Mouse (Mus musculus): ENCODE data around the gene Nup93. TPM values are rescaled to one million over a fixed set of nuclear protein-coding genes. Genes with fewer than 3 reads are reported as not detected.

Nup93 gene
- total and polyA plus RNA-seq, 3 experiments = 46.0 to 99.6 (median 88.3) TPM

DNA sequence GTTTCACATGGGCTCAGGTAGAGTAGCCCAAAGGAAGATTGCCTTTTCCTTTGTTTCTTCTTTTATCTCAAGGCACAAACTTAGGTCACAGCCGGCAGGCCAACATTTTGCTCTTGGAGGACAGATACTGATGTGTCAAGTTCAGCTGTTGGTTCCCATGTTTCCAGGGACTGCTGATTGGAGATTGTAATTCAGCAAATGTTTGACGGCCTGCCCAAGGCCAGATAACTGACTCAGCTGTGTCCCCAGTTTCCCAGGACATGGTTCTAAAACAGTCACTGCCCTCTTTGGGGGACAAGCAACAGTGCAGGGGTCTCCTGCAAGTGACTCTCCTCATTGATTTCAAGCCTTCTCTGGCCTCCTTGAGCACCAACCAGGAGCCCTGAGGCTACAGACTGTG, 105.7 kb downstream of the Nup93 start:
- H3K4me3 ChIP-seq (replicated peaks in 1 of 3; ENCODE audit: low read depth in 2 of 3, low read length in 2 of 3, poor library complexity in 1 of 3) = no peak overlapping the region
- H3K4me1 ChIP-seq (ENCODE audit: control insufficient read depth in 1 of 2, insufficient read depth in 2 of 2) = peaks cover 2 to 14% of the 10 kb centered on the region in 2 experiments; a peak in 3 of 4 replicates
- H3K36me3 ChIP-seq (replicated peaks in 1 of 2; ENCODE audit: control insufficient read depth in 1 of 2, insufficient read depth in 1 of 2, low read length in 1 of 2) = peaks cover 4 to 71% of the 10 kb centered on the region in 2 experiments
- no peak overlapping the region for H3K4me2 ChIP-seq (ENCODE audit: insufficient read depth, low read depth, poor library complexity, severe bottlenecking)
- H3K27me3 ChIP-seq (replicated peaks) = no peaks in the 10 kb centered on the region
- in situ Hi-C loops (cut with MboI; ENCODE audit: low pct_ligation_motif_present, low pct_unique_long_range_greater_than_20kb, low sequenced_read_pairs) = no loop called here
- H3K79me2 ChIP-seq (replicated peaks; ENCODE audit: control insufficient read depth, extremely low read depth, insufficient read depth, poor library complexity, severe bottlenecking) = no peaks in the 10 kb centered on the region
- H3K27ac ChIP-seq (ENCODE audit: insufficient read depth, low read depth) = no peak overlapping the region
- TF ChIP-seq ZKSCAN1 (IDR thresholded peaks at IDR 0.05; ENCODE audit: borderline replicate concordance, low read depth, low read length) (no peak), POLR2AphosphoS2 (IDR thresholded peaks at IDR 0.05; ENCODE audit: low read depth, low read length) (no peak), CHD1 (IDR thresholded peaks at IDR 0.05; ENCODE audit: low read depth, low read length) (no peak), POLR2A (IDR thresholded peaks at IDR 0.05; ENCODE audit: low read depth, low read length) (no peak), ZNF384 (IDR thresholded peaks at IDR 0.05; ENCODE audit: low read depth, low read length) (no peak), E2F4 (IDR thresholded peaks at IDR 0.05; ENCODE audit: insufficient replicate concordance, low read depth, low read length) (no peak), MAZ (IDR thresholded peaks at IDR 0.05; ENCODE audit: low read depth, low read length) (no peak), TBP (conservative IDR thresholded peaks at IDR 0.05; ENCODE audit: low read depth, low read length) (no peak), ETS1 (conservative IDR thresholded peaks at IDR 0.05; ENCODE audit: low read depth, low read length) (no peak), MAFK (IDR thresholded peaks at IDR 0.05; ENCODE audit: insufficient replicate concordance, low read length) (no peak), USF1 (IDR thresholded peaks at IDR 0.05; ENCODE audit: low read depth, low read length) (no peak)
- dilution Hi-C loops (cut with MboI; ENCODE audit: extremely low pct_ligation_motif_present, extremely low pct_unique_long_range_greater_than_20kb, low sequenced_read_pairs) = no loop called here
- no peak for DNase-seq (ENCODE audit: extremely low read depth)
- no peaks in the 10 kb centered on the region for H3K9me3 ChIP-seq (replicated peaks; ENCODE audit: low read length)
- H3K9ac ChIP-seq (ENCODE audit: insufficient read depth, low read depth) = no peak overlapping the region

DNA sequence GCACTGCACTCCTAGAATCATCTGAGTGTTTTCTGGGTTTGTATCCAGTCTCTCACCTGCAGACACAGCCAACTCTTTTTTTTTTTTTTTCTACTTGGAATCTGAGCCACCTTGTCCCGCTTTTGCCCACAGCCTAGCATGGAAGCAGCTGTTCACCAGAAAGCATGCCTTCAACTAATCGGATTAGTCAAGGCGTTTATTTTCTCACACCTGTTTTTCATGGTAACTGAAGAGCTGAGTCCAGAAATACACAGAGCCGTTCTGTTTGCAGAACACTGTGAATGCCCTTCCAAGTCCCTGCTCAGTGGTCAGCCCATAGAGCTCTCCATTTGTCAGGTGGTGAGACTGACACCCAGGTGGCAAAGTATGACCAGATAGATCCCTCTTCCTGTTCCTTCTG, 107.7 kb downstream of the Nup93 start:
- in situ Hi-C loops (cut with MboI; ENCODE audit: low pct_ligation_motif_present, low pct_unique_long_range_greater_than_20kb, low sequenced_read_pairs) (no loop called here), dilution Hi-C loops (cut with MboI; ENCODE audit: extremely low pct_ligation_motif_present, extremely low pct_unique_long_range_greater_than_20kb, low sequenced_read_pairs) (no loop called here)
- Histone ChIP-seq H3K4me3 (replicated peaks in 1 of 3; ENCODE audit: low read depth in 2 of 3, low read length in 2 of 3, poor library complexity in 1 of 3) (no peak overlapping the region), H3K36me3 (replicated peaks in 1 of 2; ENCODE audit: control insufficient read depth in 1 of 2, insufficient read depth in 1 of 2, low read length in 1 of 2) (peaks cover 0 to 53% of the 10 kb centered on the region in 2 experiments), H3K79me2 (replicated peaks; ENCODE audit: control insufficient read depth, extremely low read depth, insufficient read depth, poor library complexity, severe bottlenecking) (no peaks in the 10 kb centered on the region), H3K27ac (ENCODE audit: insufficient read depth, low read depth) (no peak overlapping the region), H3K9me3 (replicated peaks; ENCODE audit: low read length) (no peaks in the 10 kb centered on the region), H3K27me3 (replicated peaks) (no peaks in the 10 kb centered on the region), H3K4me2 (ENCODE audit: insufficient read depth, low read depth, poor library complexity, severe bottlenecking) (no peak overlapping the region), H3K9ac (ENCODE audit: insufficient read depth, low read depth) (no peak overlapping the region), H3K4me1 (ENCODE audit: control insufficient read depth in 1 of 2, insufficient read depth in 2 of 2) (peaks cover 2 to 19% of the 10 kb centered on the region in 2 experiments; a peak in 3 of 4 replicates)
- no peak for DNase-seq (ENCODE audit: extremely low read depth)
- TF ChIP-seq IRF4 (IDR thresholded peaks at IDR 0.05; ENCODE audit: low read depth, low read length) (no peak), TCF12 (IDR thresholded peaks at IDR 0.05; ENCODE audit: low read depth, low read length) (no peak), NELFE (IDR thresholded peaks at IDR 0.05; ENCODE audit: low read depth, low read length) (no peak), E2F4 (IDR thresholded peaks at IDR 0.05; ENCODE audit: insufficient replicate concordance, low read depth, low read length) (no peak)

DNA sequence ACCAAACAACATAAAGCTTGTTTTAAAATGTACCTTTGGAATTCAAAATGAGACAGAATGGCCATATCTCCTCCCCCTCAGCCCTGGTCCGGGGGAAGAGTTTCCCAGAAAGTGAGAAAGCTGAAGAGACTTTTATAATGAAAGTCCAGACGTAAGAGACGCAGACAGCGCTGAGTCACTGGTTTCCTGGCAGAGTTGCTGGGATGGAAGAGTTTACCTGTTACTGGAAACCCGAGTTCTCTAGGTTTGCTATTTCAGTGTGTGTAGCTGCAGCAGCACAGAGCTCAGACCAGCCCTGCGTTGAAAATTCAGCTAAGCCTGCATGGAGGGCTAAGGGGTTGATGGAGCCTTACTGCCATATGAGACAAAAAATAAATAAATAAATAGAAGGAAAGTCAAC, 108.7 kb downstream of the Nup93 start:
- Histone ChIP-seq H3K4me3 (replicated peaks in 1 of 3; ENCODE audit: low read depth in 2 of 3, low read length in 2 of 3, poor library complexity in 1 of 3) (no peak overlapping the region), H3K9me3 (replicated peaks; ENCODE audit: low read length) (no peaks in the 10 kb centered on the region), H3K27ac (ENCODE audit: insufficient read depth, low read depth) (no peak overlapping the region), H3K79me2 (replicated peaks; ENCODE audit: control insufficient read depth, extremely low read depth, insufficient read depth, poor library complexity, severe bottlenecking) (no peaks in the 10 kb centered on the region), H3K9ac (ENCODE audit: insufficient read depth, low read depth) (no peak overlapping the region), H3K4me2 (ENCODE audit: insufficient read depth, low read depth, poor library complexity, severe bottlenecking) (no peak overlapping the region), H3K4me1 (ENCODE audit: control insufficient read depth in 1 of 2, insufficient read depth in 2 of 2) (peaks cover 2 to 19% of the 10 kb centered on the region in 2 experiments; a peak in 3 of 4 replicates), H3K27me3 (replicated peaks) (no peaks in the 10 kb centered on the region), H3K36me3 (replicated peaks in 1 of 2; ENCODE audit: control insufficient read depth in 1 of 2, insufficient read depth in 1 of 2, low read length in 1 of 2) (peaks cover 0 to 44% of the 10 kb centered on the region in 2 experiments)
- dilution Hi-C loops (cut with MboI; ENCODE audit: extremely low pct_ligation_motif_present, extremely low pct_unique_long_range_greater_than_20kb, low sequenced_read_pairs) (no loop called here), in situ Hi-C loops (cut with MboI; ENCODE audit: low pct_ligation_motif_present, low pct_unique_long_range_greater_than_20kb, low sequenced_read_pairs) (no loop called here)
- DNase-seq (ENCODE audit: extremely low read depth) = no peak
- no peak for TF ChIP-seq ZC3H11A (IDR thresholded peaks at IDR 0.05; ENCODE audit: low read depth, low read length)
- no peak for TF ChIP-seq POLR2A (IDR thresholded peaks at IDR 0.05; ENCODE audit: low read depth, low read length)
